Mouse (Mus musculus) gastrocnemius, postnatal 25 days (tissue): ENCODE measurements at regions not wholly inside any gene's neighbourhood (a gene's known extent, or its start where the extent isn't known, plus 50 kb on each side); places are given as distances from the start of the nearest gene placed in this dataset.
"Not testable (repeated sequence)": the region's sequence is repeated elsewhere in the genome, so short reads cannot be mapped to it uniquely, and the experiment has no call there.

ENCODE experiments used
- DNase-seq: peaks from one replicate; pipeline ENCODE4 v3.0.0; 2022

GRCm38 (mm10) chr3:31603237-31603636 lies 293.1 kb upstream of the Slc7a14 start:
- peak; percentile 21 for DNase-seq

GRCm38 (mm10) chr3:31596581-31596980 lies 286.4 kb upstream of the Slc7a14 start:
- DNase-seq = not testable (repeated sequence)

GRCm38 (mm10) chr3:31585971-31586370 lies 275.8 kb upstream of the Slc7a14 start:
- DNase-seq = no peak

- DNase-seq = no peak
Observed at GRCm38 (mm10) chr3:31573849-31574248, 263.7 kb upstream of the Slc7a14 start.
